Mouse (Mus musculus) brain, embryonic 14.5 days (tissue): Measurements from ENCODE around the gene Efcab9.

Experiments
- CTCF ChIP-seq: fragments of 200-500 bp; IDR thresholded peaks from 2 replicates; pipeline ENCODE4 v1.5.1; 2012; ENCODE audit warnings: inconsistent platforms, mild to moderate bottlenecking, moderate library complexity, borderline replicate concordance; ENCODE audit not compliant: insufficient read depth, insufficient read length; ENCODE audit errors: extremely low read depth
- POLR2A ChIP-seq: fragments of 200-500 bp; IDR thresholded peaks from 2 replicates; pipeline ENCODE4 v1.6.1; 2012; ENCODE audit warnings: mild to moderate bottlenecking, inconsistent platforms, borderline replicate concordance; ENCODE audit not compliant: poor library complexity, insufficient read depth, insufficient read length, severe bottlenecking; ENCODE audit errors: extremely low read depth

DNA sequence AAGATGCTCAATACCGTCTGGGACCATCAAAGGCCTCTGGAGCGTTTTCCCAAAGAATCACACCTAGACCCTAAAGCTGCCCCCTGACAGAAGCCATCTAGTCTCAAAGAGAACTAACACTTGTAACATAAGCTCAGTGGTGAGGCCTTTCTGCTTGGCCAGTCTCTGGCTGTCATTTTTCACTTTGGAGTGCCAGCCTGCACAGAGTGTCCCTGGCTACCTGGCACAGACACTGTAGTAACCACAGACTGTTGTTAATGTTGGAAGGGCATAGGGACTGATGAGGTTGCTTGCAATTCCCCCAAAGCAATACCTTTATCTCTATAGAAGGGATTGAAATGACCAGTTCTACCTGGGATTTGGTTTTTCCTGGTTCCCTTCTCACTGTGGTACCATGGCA lies 10.6 kb downstream of the Efcab9 start:
- TF ChIP-seq POLR2A (no peak), CTCF (no peak)
